Mouse (Mus musculus) spleen, adult 2 months (tissue): ENCODE results near the gene Jup.

Source experiments
- CTCF ChIP-seq: fragments of 200-500 bp; IDR thresholded peaks from 2 replicates; pipeline ENCODE4 v1.5.1; 2011; ENCODE audit warnings: mild to moderate bottlenecking, inconsistent platforms; ENCODE audit not compliant: insufficient read depth, insufficient read length, insufficient replicate concordance; ENCODE audit errors: extremely low read depth
- POLR2A ChIP-seq: fragments of 200-500 bp; IDR thresholded peaks from 2 replicates; pipeline ENCODE4 v1.6.1; 2011; ENCODE audit warnings: low read depth, low read length, inconsistent platforms

- TF ChIP-seq POLR2A = no peak
- TF ChIP-seq CTCF = no peak
These were observed 42.2 kb downstream of the Jup start for GRCm38 (mm10) chr11:100355151-100355951.
